Mouse (Mus musculus): ENCODE data around the gene Rapgef3. TPM values are rescaled to one million over a fixed set of nuclear protein-coding genes. Genes with fewer than 3 reads are reported as not detected.
A peak's percentile ranks its signal among the peaks of the same experiment; 100 is the strongest.

The Rapgef3 gene
- polyA plus RNA-seq, 1 experiment from 2014 or later: 4.9 TPM

GRCm38 (mm10) chr15:97810399-97810798 is 42.6 kb upstream of the Rapgef3 start:
- Histone ChIP-seq H3K4me2 (ENCODE audit: low read length) (no peak overlapping the region), H3K27ac (ENCODE audit: low read depth, low read length) (no peak overlapping the region), H3K4me3 (ENCODE audit: low read depth, low read length) (no peak overlapping the region), H3K9ac (ENCODE audit: low read length) (no peak overlapping the region), H3K36me3 (ENCODE audit: control insufficient read depth, insufficient read depth, low read length) (peaks cover 44% of the 10 kb centered on the region), H3K27me3 (replicated peaks; ENCODE audit: control insufficient read depth, insufficient read depth, low read length) (no peaks in the 10 kb centered on the region), H3K4me1 (ENCODE audit: control insufficient read depth, insufficient read depth, low read length) (peaks cover 20% of the 10 kb centered on the region), H3K9me3 (replicated peaks; ENCODE audit: control insufficient read depth, low read length) (no peaks in the 10 kb centered on the region)
- ATAC-seq (no peak), DNase-seq (ENCODE audit: low spot score) (no peak)
- 91% methylated on average over 5 of the region's 5 CpGs for WGBS

GRCm38 (mm10) chr15:97809942-97810341 is 42.2 kb upstream of the Rapgef3 start:
- WGBS: 86% methylated on average over 5 of the region's 5 CpGs
- ATAC-seq (no peak), DNase-seq (ENCODE audit: low spot score) (no peak)
- Histone ChIP-seq H3K4me1 (ENCODE audit: control insufficient read depth, insufficient read depth, low read length) (peaks cover 20% of the 10 kb centered on the region), H3K4me2 (ENCODE audit: low read length) (no peak overlapping the region), H3K27ac (ENCODE audit: low read depth, low read length) (no peak overlapping the region), H3K36me3 (ENCODE audit: control insufficient read depth, insufficient read depth, low read length) (peaks cover 46% of the 10 kb centered on the region), H3K9me3 (replicated peaks; ENCODE audit: control insufficient read depth, low read length) (no peaks in the 10 kb centered on the region), H3K4me3 (ENCODE audit: low read depth, low read length) (no peak overlapping the region), H3K27me3 (replicated peaks; ENCODE audit: control insufficient read depth, insufficient read depth, low read length) (no peaks in the 10 kb centered on the region), H3K9ac (ENCODE audit: low read length) (no peak overlapping the region)

GRCm38 (mm10) chr15:97809206-97809605 is 41.4 kb upstream of the Rapgef3 start:
- no peaks in the 10 kb centered on the region for H3K9me3 ChIP-seq (replicated peaks; ENCODE audit: control insufficient read depth, low read length)
- H3K4me3 ChIP-seq (ENCODE audit: low read depth, low read length): no peak overlapping the region
- H3K36me3 ChIP-seq (ENCODE audit: control insufficient read depth, insufficient read depth, low read length): peaks cover 51% of the 10 kb centered on the region
- H3K4me1 ChIP-seq (ENCODE audit: control insufficient read depth, insufficient read depth, low read length): peaks cover 20% of the 10 kb centered on the region
- no peaks in the 10 kb centered on the region for H3K27me3 ChIP-seq (replicated peaks; ENCODE audit: control insufficient read depth, insufficient read depth, low read length)
- no peak overlapping the region for H3K4me2 ChIP-seq (ENCODE audit: low read length)
- no peak overlapping the region for H3K9ac ChIP-seq (ENCODE audit: low read length)
- 88% methylated on average over 14 of the region's 14 CpGs for WGBS
- no peak for DNase-seq (ENCODE audit: low spot score)
- no peak overlapping the region for H3K27ac ChIP-seq (ENCODE audit: low read depth, low read length)
- no peak for ATAC-seq

GRCm38 (mm10) chr15:97808532-97808931 is 40.8 kb upstream of the Rapgef3 start:
- no peaks in the 10 kb centered on the region for H3K27me3 ChIP-seq (replicated peaks; ENCODE audit: control insufficient read depth, insufficient read depth, low read length)
- H3K27ac ChIP-seq (ENCODE audit: low read depth, low read length): no peak overlapping the region
- peaks cover 17% of the 10 kb centered on the region for H3K4me1 ChIP-seq (ENCODE audit: control insufficient read depth, insufficient read depth, low read length)
- H3K9ac ChIP-seq (ENCODE audit: low read length): no peak overlapping the region
- 89% methylated on average over 14 of the region's 14 CpGs for WGBS
- ATAC-seq: no peak
- no peaks in the 10 kb centered on the region for H3K9me3 ChIP-seq (replicated peaks; ENCODE audit: control insufficient read depth, low read length)
- H3K4me3 ChIP-seq (ENCODE audit: low read depth, low read length): no peak overlapping the region
- DNase-seq (ENCODE audit: low spot score): no peak
- H3K4me2 ChIP-seq (ENCODE audit: low read length): no peak overlapping the region
- peaks cover 51% of the 10 kb centered on the region for H3K36me3 ChIP-seq (ENCODE audit: control insufficient read depth, insufficient read depth, low read length)

GRCm38 (mm10) chr15:97807867-97808266 is 40.1 kb upstream of the Rapgef3 start:
- peaks cover 11% of the 10 kb centered on the region for H3K4me1 ChIP-seq (ENCODE audit: control insufficient read depth, insufficient read depth, low read length)

GRCm38 (mm10) chr15:97802575-97802974 is 34.8 kb upstream of the Rapgef3 start:
- 19% methylated on average over 13 of the region's 13 CpGs for WGBS
- Histone ChIP-seq H3K27me3 (replicated peaks; ENCODE audit: control insufficient read depth, insufficient read depth, low read length) (no peaks in the 10 kb centered on the region), H3K27ac (ENCODE audit: low read depth, low read length) (no peak overlapping the region), H3K4me2 (ENCODE audit: low read length) (peak overlapping the region; percentile 30), H3K4me3 (ENCODE audit: low read depth, low read length) (peak overlapping the region; percentile 12; the same call in 1 of the 2 replicates), H3K4me1 (ENCODE audit: control insufficient read depth, insufficient read depth, low read length) (peaks cover 8% of the 10 kb centered on the region; the same call in 1 of the 2 replicates), H3K9me3 (replicated peaks; ENCODE audit: control insufficient read depth, low read length) (no peaks in the 10 kb centered on the region), H3K36me3 (ENCODE audit: control insufficient read depth, insufficient read depth, low read length) (peaks cover 38% of the 10 kb centered on the region), H3K9ac (ENCODE audit: low read length) (peak overlapping the region; percentile 38)
- DNase-seq (ENCODE audit: low spot score): peak; percentile 80
- ATAC-seq: peak; percentile 60

More at GRCm38 (mm10) chr15:97807867-97808266, 40.1 kb upstream of the Rapgef3 start:
- Histone ChIP-seq H3K9ac (ENCODE audit: low read length) (no peak overlapping the region), H3K9me3 (replicated peaks; ENCODE audit: control insufficient read depth, low read length) (no peaks in the 10 kb centered on the region), H3K4me3 (ENCODE audit: low read depth, low read length) (no peak overlapping the region), H3K4me2 (ENCODE audit: low read length) (no peak overlapping the region), H3K27me3 (replicated peaks; ENCODE audit: control insufficient read depth, insufficient read depth, low read length) (no peaks in the 10 kb centered on the region), H3K36me3 (ENCODE audit: control insufficient read depth, insufficient read depth, low read length) (peaks cover 51% of the 10 kb centered on the region), H3K27ac (ENCODE audit: low read depth, low read length) (no peak overlapping the region)
- DNase-seq (ENCODE audit: low spot score): no peak
- WGBS: 77% methylated on average over 12 of the region's 12 CpGs
- ATAC-seq: no peak

- Histone ChIP-seq H3K4me3 (ENCODE audit: low read depth, low read length) (no peak overlapping the region), H3K36me3 (ENCODE audit: control insufficient read depth, insufficient read depth, low read length) (peaks cover 36% of the 10 kb centered on the region)
These were observed 34.0 kb upstream of the Rapgef3 start for GRCm38 (mm10) chr15:97801811-97802210.

GRCm38 (mm10) chr15:97800853-97801252 is 33.1 kb upstream of the Rapgef3 start:
- Histone ChIP-seq H3K4me3 (ENCODE audit: low read depth, low read length) (no peak overlapping the region), H3K4me1 (ENCODE audit: control insufficient read depth, insufficient read depth, low read length) (peaks cover 8% of the 10 kb centered on the region; the same call in 1 of the 2 replicates), H3K36me3 (ENCODE audit: control insufficient read depth, insufficient read depth, low read length) (peaks cover 39% of the 10 kb centered on the region), H3K9ac (ENCODE audit: low read length) (no peak overlapping the region), H3K4me2 (ENCODE audit: low read length) (no peak overlapping the region), H3K27me3 (replicated peaks; ENCODE audit: control insufficient read depth, insufficient read depth, low read length) (no peaks in the 10 kb centered on the region), H3K9me3 (replicated peaks; ENCODE audit: control insufficient read depth, low read length) (no peaks in the 10 kb centered on the region), H3K27ac (ENCODE audit: low read depth, low read length) (no peak overlapping the region)
- no peak for DNase-seq (ENCODE audit: low spot score)
- 87% methylated on average over 13 of the region's 13 CpGs for WGBS
- ATAC-seq: no peak

More at GRCm38 (mm10) chr15:97801811-97802210, 34.0 kb upstream of the Rapgef3 start:
- no peak for DNase-seq (ENCODE audit: low spot score)
- Histone ChIP-seq H3K4me1 (ENCODE audit: control insufficient read depth, insufficient read depth, low read length) (peaks cover 8% of the 10 kb centered on the region; the same call in 1 of the 2 replicates), H3K4me2 (ENCODE audit: low read length) (no peak overlapping the region), H3K27ac (ENCODE audit: low read depth, low read length) (no peak overlapping the region), H3K9me3 (replicated peaks; ENCODE audit: control insufficient read depth, low read length) (no peaks in the 10 kb centered on the region), H3K9ac (ENCODE audit: low read length) (no peak overlapping the region), H3K27me3 (replicated peaks; ENCODE audit: control insufficient read depth, insufficient read depth, low read length) (no peaks in the 10 kb centered on the region)
- ATAC-seq: no peak
- 73% methylated on average over 7 of the region's 7 CpGs for WGBS

GRCm38 (mm10) chr15:97799446-97799845 is 31.7 kb upstream of the Rapgef3 start:
- Histone ChIP-seq H3K4me2 (ENCODE audit: low read length) (no peak overlapping the region), H3K36me3 (ENCODE audit: control insufficient read depth, insufficient read depth, low read length) (peaks cover 45% of the 10 kb centered on the region), H3K4me1 (ENCODE audit: control insufficient read depth, insufficient read depth, low read length) (peaks cover 8% of the 10 kb centered on the region; the same call in 1 of the 2 replicates), H3K27me3 (replicated peaks; ENCODE audit: control insufficient read depth, insufficient read depth, low read length) (no peaks in the 10 kb centered on the region), H3K9ac (ENCODE audit: low read length) (no peak overlapping the region), H3K9me3 (replicated peaks; ENCODE audit: control insufficient read depth, low read length) (no peaks in the 10 kb centered on the region), H3K4me3 (ENCODE audit: low read depth, low read length) (no peak overlapping the region), H3K27ac (ENCODE audit: low read depth, low read length) (no peak overlapping the region)
- DNase-seq (ENCODE audit: low spot score): no peak
- WGBS: 85% methylated on average over 11 of the region's 11 CpGs
- no peak for ATAC-seq
